Mouse (Mus musculus): ENCODE measurements around the gene Epc2. TPM values are rescaled to one million over a fixed set of nuclear protein-coding genes. Genes with fewer than 3 reads are reported as not detected.

Epc2 gene
- total RNA-seq, 2 experiments from 2014 or later, result 52.6 to 53.8 TPM

DNA sequence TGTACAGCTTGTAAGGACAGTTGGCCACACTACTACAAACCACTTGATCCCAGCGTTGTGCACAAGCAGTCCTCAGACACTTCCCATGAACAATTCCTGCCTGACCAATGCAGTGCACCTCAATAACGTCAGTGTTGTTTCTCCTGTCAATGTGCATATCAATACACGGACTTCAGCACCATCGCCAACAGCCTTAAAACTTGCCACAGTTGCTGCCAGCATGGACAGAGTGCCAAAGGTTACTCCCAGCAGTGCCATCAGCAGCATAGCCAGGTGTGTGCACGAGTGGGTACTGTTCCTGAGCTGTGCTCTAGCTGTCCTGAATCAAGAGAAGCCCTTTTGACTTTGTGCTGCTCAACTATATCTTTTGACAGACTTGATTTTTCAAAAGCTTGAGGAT is 97.2 kb downstream of the Epc2 start:
- no peak for DNase-seq (ENCODE audit: extremely low spot score in 1 of 2, low spot score in 2 of 2)
- intact Hi-C loops (cut with DNase I), result no loop called here

- intact Hi-C loops (cut with DNase I), result loop anchor here (10.0 kb wide), 1 partner anchor 172 kb away; no protein-coding TSS in a partner anchor
These were observed 101.8 kb downstream of the Epc2 start for GRCm38 (mm10) chr2:49553096-49553495.

DNA sequence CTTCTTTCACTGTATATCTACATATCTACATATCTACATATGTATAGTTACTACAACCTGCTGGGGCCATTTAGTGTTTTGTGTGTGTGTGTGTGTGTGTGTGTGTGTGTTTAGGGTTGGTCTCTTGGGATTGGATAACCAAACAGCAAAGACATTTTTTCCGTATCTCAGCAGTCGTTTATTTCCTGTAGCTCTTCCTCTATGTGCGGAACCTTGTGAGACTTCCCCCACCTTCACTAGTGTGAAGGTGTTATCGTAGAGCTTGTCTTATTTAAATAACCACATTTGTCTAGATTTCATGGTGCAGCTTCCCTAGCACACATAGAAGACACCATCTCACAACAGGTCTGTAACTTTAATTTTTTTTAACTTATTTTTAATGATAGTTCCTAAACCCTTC is 106.1 kb downstream of the Epc2 start:
- DNase-seq (ENCODE audit: extremely low spot score in 1 of 2, low spot score in 2 of 2), result no peak

More at GRCm38 (mm10) chr2:49553096-49553495, 101.8 kb downstream of the Epc2 start:
- DNase-seq (ENCODE audit: extremely low spot score in 1 of 2, low spot score in 2 of 2), result no peak

GRCm38 (mm10) chr2:49558361-49558760 is 107.1 kb downstream of the Epc2 start:
- no peak for DNase-seq (ENCODE audit: extremely low spot score in 1 of 2, low spot score in 2 of 2)
- intact Hi-C loops (cut with DNase I), result loop anchor here (10.0 kb wide), 1 partner anchor 166 kb away; no protein-coding TSS in a partner anchor

More for the DNA sequence above, 106.1 kb downstream of the Epc2 start:
- intact Hi-C loops (cut with DNase I), result loop anchor here (10.0 kb wide), 1 partner anchor 167 kb away; no protein-coding TSS in a partner anchor

DNA sequence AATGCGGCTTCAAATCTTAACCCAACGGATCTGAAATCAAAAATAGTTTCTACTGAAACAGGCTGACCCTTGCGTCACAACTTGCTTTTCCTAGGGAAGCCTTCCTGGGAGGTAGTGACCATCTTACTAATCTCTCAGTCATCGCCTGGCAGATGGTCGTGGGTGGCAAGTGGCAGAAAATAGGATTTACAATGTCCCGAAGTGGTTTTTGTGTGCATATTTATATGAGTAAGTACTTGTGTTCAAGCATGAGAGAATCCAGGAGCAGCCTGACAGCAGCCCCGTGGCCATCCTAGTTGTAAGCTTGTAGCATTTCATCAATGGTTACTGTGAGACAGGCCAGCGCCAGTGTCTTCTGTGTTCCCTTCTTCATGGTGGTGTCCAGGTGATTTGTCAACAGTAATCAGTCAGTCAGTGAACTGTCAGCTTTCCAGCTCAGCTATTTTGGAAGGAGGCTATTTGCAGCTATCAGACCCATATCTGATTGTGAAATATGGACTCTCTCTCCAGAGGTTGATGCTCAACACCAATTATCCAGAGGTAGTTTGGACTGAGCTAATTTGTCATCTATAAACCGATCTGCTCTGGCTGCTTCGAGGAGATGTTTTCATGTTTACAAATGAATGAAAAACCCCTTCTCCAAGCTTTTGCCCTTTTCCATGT is 111.5 kb downstream of the Epc2 start:
- peak; percentile 28 to 32 for DNase-seq (ENCODE audit: extremely low spot score in 1 of 2, low spot score in 2 of 2)
- intact Hi-C loops (cut with DNase I), result no loop called here

DNA sequence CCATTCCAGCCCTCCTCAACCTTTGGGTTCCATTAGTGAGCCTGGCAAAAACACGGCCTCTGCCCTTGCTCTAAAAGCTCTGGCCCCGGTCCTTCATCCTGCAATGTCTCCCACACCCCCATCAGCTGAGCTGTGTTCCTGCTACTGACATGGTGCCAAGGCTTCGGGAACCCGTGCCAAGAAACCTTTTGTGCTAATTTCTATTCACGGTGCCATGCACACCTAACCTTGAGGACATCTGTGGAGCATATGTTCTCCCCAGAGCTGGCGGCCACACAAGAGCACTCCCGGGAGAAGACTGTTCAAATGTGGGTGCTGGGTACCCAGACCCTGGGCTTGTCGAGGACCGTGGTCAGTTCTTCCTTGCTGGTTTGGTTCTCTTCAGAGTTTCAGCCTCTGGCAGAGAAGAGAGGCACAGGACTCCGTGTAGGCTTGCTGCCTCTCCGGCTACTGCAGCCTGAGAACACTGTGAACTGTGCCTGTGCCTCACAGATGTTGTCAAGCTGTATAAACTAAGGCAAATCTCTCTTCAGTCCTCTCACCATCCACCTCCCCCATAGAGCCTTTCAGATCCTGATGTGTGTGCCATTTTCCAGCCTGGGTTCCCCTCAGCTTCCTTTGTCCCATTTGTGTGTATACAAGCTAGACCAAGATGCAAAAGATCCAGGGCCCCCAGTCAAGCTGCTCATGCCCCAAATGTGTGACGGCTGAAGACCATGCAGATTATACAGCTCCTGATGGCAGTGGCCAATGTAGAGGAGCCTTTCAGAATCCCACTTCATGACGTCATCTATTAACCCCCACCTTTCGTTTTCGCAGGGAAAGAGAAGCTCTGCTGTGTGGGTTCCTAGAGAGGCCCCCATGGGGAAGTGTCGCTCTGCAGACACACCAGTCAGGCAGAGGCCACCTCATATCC is 118.8 kb downstream of the Epc2 start:
- peak; percentile 21 to 47 for DNase-seq (ENCODE audit: extremely low spot score in 1 of 2, low spot score in 2 of 2)
- intact Hi-C loops (cut with DNase I), result no loop called here

- intact Hi-C loops (cut with DNase I), result no loop called here
- DNase-seq (ENCODE audit: extremely low spot score in 1 of 2, low spot score in 2 of 2), result no peak
These were observed 119.5 kb downstream of the Epc2 start for GRCm38 (mm10) chr2:49570778-49571101.

GRCm38 (mm10) chr2:49571159-49571920 is 120.1 kb downstream of the Epc2 start:
- no peak for DNase-seq (ENCODE audit: extremely low spot score in 1 of 2, low spot score in 2 of 2)
- intact Hi-C loops (cut with DNase I), result no loop called here

- peak; percentile 54 to 63 for DNase-seq (ENCODE audit: extremely low spot score in 1 of 2, low spot score in 2 of 2)
- intact Hi-C loops (cut with DNase I), result no loop called here
These were observed 120.9 kb downstream of the Epc2 start for GRCm38 (mm10) chr2:49572111-49572642.

DNA sequence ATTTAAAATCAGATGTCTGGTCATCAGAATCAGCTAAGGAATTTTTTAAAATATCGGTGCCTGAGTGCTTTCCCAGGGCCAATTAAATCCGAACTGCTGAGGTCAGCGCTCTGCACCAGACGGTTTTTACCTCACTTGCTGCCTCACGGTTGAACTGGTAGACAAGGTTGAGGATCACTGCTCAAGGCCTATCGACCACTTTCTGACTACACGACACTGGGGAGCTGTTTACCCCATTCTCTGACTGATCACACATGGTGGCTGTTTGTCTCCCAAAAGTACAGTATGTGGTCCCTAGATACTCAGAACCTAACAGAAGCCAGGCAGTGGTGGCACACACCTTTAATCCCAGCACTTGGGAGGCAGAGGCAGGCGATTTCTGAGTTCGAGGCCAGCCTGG is 121.4 kb downstream of the Epc2 start:
- DNase-seq (ENCODE audit: extremely low spot score in 1 of 2, low spot score in 2 of 2), result no peak
- intact Hi-C loops (cut with DNase I), result no loop called here

DNA sequence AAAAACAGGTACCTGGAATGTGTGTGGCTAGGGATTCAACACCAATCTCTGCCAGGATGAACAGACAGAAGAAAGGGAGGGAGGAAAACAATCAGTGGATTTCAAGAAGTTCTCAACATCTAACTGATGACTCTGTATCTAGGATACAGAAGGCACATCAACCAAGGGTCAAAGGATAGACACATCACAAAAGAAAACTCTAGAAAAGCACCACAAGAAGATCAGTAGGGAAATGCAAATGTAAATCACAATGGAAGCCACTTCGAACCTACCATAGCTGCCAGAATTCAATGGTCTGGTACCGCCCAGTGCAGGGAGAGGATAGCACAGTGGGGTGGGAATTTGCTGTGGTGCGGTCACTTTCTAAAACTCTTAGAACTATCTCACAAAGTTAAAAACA is 122.0 kb downstream of the Epc2 start:
- DNase-seq (ENCODE audit: extremely low spot score in 1 of 2, low spot score in 2 of 2), result no peak
- intact Hi-C loops (cut with DNase I), result no loop called here

DNA sequence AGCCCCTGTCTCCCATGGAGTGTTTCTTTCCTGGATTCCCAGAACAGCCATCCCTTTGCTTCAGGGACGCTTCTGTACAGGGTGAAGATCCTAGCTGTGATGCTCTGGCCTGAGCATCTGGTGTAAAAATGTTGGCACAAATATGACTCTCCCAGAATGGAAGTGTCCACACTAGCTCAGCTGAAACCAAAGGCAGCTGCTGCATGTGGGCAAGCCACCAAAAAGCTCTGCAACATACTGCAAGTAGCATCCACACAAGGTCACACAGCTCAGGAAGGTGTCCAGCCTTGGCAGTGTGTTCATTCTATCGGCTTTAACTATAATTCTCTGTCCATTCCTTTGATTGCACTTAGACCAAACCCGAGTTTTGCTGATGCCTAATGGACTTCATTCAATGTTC is 129.3 kb downstream of the Epc2 start:
- no peak for DNase-seq (ENCODE audit: extremely low spot score in 1 of 2, low spot score in 2 of 2)
- intact Hi-C loops (cut with DNase I), result no loop called here

DNA sequence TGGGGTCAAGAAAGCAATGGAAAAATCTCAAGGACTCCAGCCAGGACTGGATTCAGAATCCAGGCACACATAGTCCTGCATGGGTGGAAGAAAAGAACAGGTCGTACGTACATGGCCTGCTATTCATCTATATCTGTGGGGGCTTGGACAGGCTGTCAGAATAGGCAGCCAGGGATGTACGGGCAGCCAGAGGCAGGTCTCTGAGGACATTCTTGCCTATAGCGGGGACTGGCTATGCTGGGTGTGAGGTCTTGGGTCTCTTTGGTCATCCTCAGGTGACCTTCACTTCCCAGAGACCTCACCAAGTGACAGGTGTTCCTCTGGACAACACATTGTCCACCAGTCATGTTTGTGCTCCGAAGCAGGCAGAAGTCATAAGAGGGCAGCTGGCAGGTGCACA is 131.3 kb downstream of the Epc2 start:
- intact Hi-C loops (cut with DNase I), result no loop called here
- DNase-seq (ENCODE audit: extremely low spot score in 1 of 2, low spot score in 2 of 2), result no peak

GRCm38 (mm10) chr2:49583311-49583710 is 132.0 kb downstream of the Epc2 start:
- intact Hi-C loops (cut with DNase I), result no loop called here
- DNase-seq (ENCODE audit: extremely low spot score in 1 of 2, low spot score in 2 of 2), result no peak

- no peak for DNase-seq (ENCODE audit: extremely low spot score in 1 of 2, low spot score in 2 of 2)
- intact Hi-C loops (cut with DNase I), result no loop called here
These were observed 139.2 kb downstream of the Epc2 start for GRCm38 (mm10) chr2:49590450-49590849.

- no peak for DNase-seq (ENCODE audit: extremely low spot score in 1 of 2, low spot score in 2 of 2)
- intact Hi-C loops (cut with DNase I), result no loop called here
These were observed 141.6 kb downstream of the Epc2 start for GRCm38 (mm10) chr2:49592926-49593325.

DNA sequence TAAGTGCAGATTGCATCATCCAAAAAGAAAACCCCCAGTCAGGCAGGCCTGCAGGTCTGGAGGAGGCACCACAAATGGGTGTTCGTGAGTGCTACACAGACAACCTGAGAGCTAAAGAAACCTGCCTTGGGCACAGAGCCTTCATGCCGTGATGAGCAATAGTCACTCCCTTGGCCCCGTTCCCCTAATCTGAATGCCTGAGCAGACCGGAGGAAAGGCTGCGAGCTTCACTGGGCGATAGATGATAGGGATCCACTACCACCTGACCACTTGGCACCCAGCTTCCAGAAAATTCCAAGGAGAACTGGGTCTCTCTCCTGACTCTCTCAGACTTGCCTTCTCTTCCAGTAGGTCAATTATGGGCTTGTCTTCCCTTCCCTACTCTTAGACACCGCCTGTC is 143.6 kb downstream of the Epc2 start:
- no peak for DNase-seq (ENCODE audit: extremely low spot score in 1 of 2, low spot score in 2 of 2)
- intact Hi-C loops (cut with DNase I), result no loop called here

GRCm38 (mm10) chr2:49596318-49596717 is 145.0 kb downstream of the Epc2 start:
- DNase-seq (ENCODE audit: extremely low spot score in 1 of 2, low spot score in 2 of 2), result no peak
- intact Hi-C loops (cut with DNase I), result no loop called here

GRCm38 (mm10) chr2:49600021-49600681 is 148.9 kb downstream of the Epc2 start:
- intact Hi-C loops (cut with DNase I), result no loop called here
- DNase-seq (ENCODE audit: extremely low spot score in 1 of 2, low spot score in 2 of 2), result no peak
